Mouse (Mus musculus) urinary bladder, adult 2 months (tissue): ENCODE results near the gene Dbnl. TPM values are rescaled to one million over a fixed set of nuclear protein-coding genes. Genes with fewer than 3 reads are reported as not detected.

Experiments used
- DNase-seq: peaks from one replicate; pipeline ENCODE4 v3.0.0; 2022; ENCODE audit warnings: low spot score
- polyA plus RNA-seq: library from polyadenylated mRNA; depleted of rRNA; stranded (reverse); fragments of >200 nt; gene quantifications from 2 replicates; pipeline ENCODE4 v1.2.3, GENCODE M21; 2012; rRNA removed

Dbnl gene
- polyA plus RNA-seq, 1 experiment: 103 TPM

- peak; percentile 70 for DNase-seq
Observed at GRCm38 (mm10) chr11:5837251-5838246, 49.3 kb downstream of the Dbnl start, which contains the start of gene Polm. Gene Polm, minus strand, starts transcription at chr11:5838016.

- no peak for DNase-seq
Observed at GRCm38 (mm10) chr11:5840346-5840745, 52.1 kb downstream of the Dbnl start.

- DNase-seq: no peak
Observed at GRCm38 (mm10) chr11:5841751-5842150, 53.5 kb downstream of the Dbnl start.

- no peak for DNase-seq
Observed at GRCm38 (mm10) chr11:5843131-5843530, 54.8 kb downstream of the Dbnl start.

- DNase-seq: no peak
Observed at GRCm38 (mm10) chr11:5846639-5847345, 58.5 kb downstream of the Dbnl start.

GRCm38 (mm10) chr11:5848741-5849140, 60.5 kb downstream of the Dbnl start:
- DNase-seq: no peak

GRCm38 (mm10) chr11:5849316-5849715, 61.0 kb downstream of the Dbnl start:
- DNase-seq: no peak

GRCm38 (mm10) chr11:5850452-5850851, 62.2 kb downstream of the Dbnl start:
- no peak for DNase-seq

Other genes starting within 250 kb of the Dbnl start
- gene Ccdc117, start 246.3 kb upstream of the Dbnl start, polyA plus RNA-seq: 12.8 and 13.5 TPM in 2 replicates
- not detected in 2 replicates for gene Ankrd36, start 218.8 kb upstream of the Dbnl start, polyA plus RNA-seq
- gene Mrps24, start 72.8 kb upstream of the Dbnl start, polyA plus RNA-seq: 81.2 and 82.7 TPM in 2 replicates
- 20.2 and 21.0 TPM in 2 replicates for gene Urgcp, start 26.1 kb upstream of the Dbnl start, polyA plus RNA-seq
- 0.58 and 0.75 TPM in 2 replicates for gene Pgam2, start 15.2 kb downstream of the Dbnl start, polyA plus RNA-seq
- 28.0 and 30.4 TPM in 2 replicates for gene Polm, start 49.5 kb downstream of the Dbnl start, polyA plus RNA-seq
- gene Aebp1, start 73.5 kb downstream of the Dbnl start, polyA plus RNA-seq: 110 and 160 TPM in 2 replicates
- gene Pold2, start 89.8 kb downstream of the Dbnl start, polyA plus RNA-seq: 36.4 and 43.2 TPM in 2 replicates
- 1.4 and 3.7 TPM in 2 replicates for gene Myl7, start 110.3 kb downstream of the Dbnl start, polyA plus RNA-seq
- 0.03 and 0.08 TPM in 2 replicates for gene Gck, start 161.6 kb downstream of the Dbnl start, polyA plus RNA-seq
- 35.5 and 45.1 TPM in 2 replicates for gene Ykt6, start 167.2 kb downstream of the Dbnl start, polyA plus RNA-seq